Mouse (Mus musculus) ES-E14 (cell line): ENCODE measurements around the gene Cd163l1.

Source experiments
- CHD2 ChIP-seq: IDR thresholded peaks from 2 replicates; pipeline ENCODE4 v1.6.1; 2014; ENCODE audit warnings: mild to moderate bottlenecking, low read depth, low read length, inconsistent platforms
- HCFC1 ChIP-seq: IDR thresholded peaks from 2 replicates; pipeline ENCODE4 v1.6.1; 2012; ENCODE audit warnings: low read length, inconsistent platforms, borderline replicate concordance; ENCODE audit not compliant: insufficient read depth
- MAFK ChIP-seq: IDR thresholded peaks from 2 replicates; pipeline ENCODE4 v1.6.1; 2014; ENCODE audit warnings: mild to moderate bottlenecking, low read depth, low read length, inconsistent platforms; ENCODE audit not compliant: insufficient read depth
- ZC3H11A ChIP-seq: IDR thresholded peaks from 2 replicates; pipeline ENCODE4 v1.6.1; 2012; ENCODE audit warnings: low read depth, mild to moderate bottlenecking, inconsistent platforms, low read length, borderline replicate concordance
- ZNF384 ChIP-seq: IDR thresholded peaks from 2 replicates; pipeline ENCODE4 v1.6.1; 2012; ENCODE audit warnings: low read depth, low read length, inconsistent platforms

DNA sequence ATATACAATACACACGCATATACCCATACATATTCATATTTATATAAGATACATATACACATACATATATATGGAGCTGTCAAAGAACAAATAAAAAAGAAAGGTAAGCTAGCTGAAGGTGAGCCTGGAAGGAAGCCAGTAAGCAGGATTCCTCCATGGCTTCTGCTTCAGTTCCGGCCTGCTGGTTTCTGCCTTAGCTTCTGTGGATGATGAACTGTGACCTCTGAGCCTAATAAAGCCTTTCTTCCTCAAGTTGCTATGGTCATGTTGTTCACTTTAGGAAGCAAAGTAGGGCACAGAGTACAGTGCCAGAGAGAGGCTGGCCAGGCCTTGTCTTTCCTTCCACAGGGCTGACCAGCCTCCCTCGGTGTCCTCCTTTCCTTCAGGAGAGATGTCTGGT is 47.2 kb upstream of the Cd163l1 start:
- TF ChIP-seq MAFK (no peak), HCFC1 (no peak), ZNF384 (no peak), ZC3H11A (no peak), CHD2 (no peak)
